ENCODE assay signal across 23 mouse cellular contexts in the genomic region with DNA sequence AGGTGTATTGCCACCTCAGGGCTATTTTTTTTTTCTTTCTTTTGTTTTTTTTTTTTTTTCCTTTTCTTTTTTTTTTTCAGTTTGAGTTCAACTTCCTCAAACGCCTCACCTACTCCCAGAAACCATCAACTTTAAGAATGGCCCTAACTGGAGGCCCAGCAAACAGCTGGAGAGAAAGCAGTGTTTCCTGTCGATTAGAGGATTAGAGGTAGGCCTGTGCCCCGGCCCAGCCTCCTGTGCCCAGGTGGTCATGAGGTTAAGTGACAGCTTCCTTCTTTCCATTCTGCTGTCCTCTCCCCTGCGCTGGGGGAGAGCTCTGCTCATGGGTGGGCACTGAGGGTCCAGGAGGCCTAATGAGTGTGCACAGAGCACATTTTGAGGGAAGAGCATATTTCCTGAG.
DNase-seq lines count a peak whose midpoint lies in the region; ATAC-seq and TF ChIP-seq lines count a peak whose summit lies in the region.
"Had no signal": no experiment of that assay in that cellular context is flagged by ENCODE, and none has a peak within 500 bp of the region (broad histone marks: within the 10 kb centered on the region; RNA-seq: fewer than 3 reads in every experiment).

No protein-coding gene starts in this region.

- peak; percentile 43 for ATAC-seq in granulocyte monocyte progenitor cell, adult 5-6 weeks (replicated peaks; ENCODE audit: poor library complexity, severe bottlenecking)
- no peak; the same call in 1 of the 2 replicates for ATAC-seq in limb, embryonic 12.5 days (ENCODE audit: insufficient number of reproducible peaks, insufficient read depth, low FRiP score, low TSS enrichment, low read depth)
- ATAC-seq in megakaryocyte-erythroid progenitor cell, adult 5-6 weeks (replicated peaks; ENCODE audit: low FRiP score, low TSS enrichment, poor library complexity, severe bottlenecking): peak; percentile 39
- no peak for ATAC-seq in midbrain, embryonic 15.5 days (replicated peaks)
- ATAC-seq: activated CD4-positive, CD25-positive, alpha-beta regulatory T cell, adult 4 months; forebrain, embryonic 15.5 days; hindbrain, postnatal 0 days; inflammation-experienced regulatory T-cells, adult 6 months had no signal

- TF ChIP-seq CTCF in bone marrow, adult 2 months (IDR thresholded peaks at IDR 0.05; ENCODE audit: control insufficient read depth, insufficient read depth, low read length): no peak

- 0 out of 2 replicates have a peak overlapping the region, but pooled peaks have one; percentile 4 for H3K27ac ChIP-seq in bone marrow, adult 2 months (ENCODE audit: control insufficient read depth, insufficient read depth, low read depth, low read length, poor library complexity)
- 0 out of 2 replicates have a peak overlapping the region, but pooled peaks have one; percentile 29 for H3K27ac ChIP-seq in limb, embryonic 12.5 days
- no peak overlapping the region for H3K27ac ChIP-seq in midbrain, embryonic 15.5 days
- H3K27ac ChIP-seq: embryonic facial prominence, embryonic 10.5 days; embryonic facial prominence, embryonic 13.5 days; forebrain, embryonic 15.5 days; hindbrain, embryonic 14.5 days; hindbrain, postnatal 0 days had no signal

- no peak for DNase-seq in heart, postnatal 4 days
- DNase-seq in cerebellum, postnatal 14 days: no peak
- DNase-seq: adrenal gland, postnatal 36 days; cerebellum, adult 11-12 months; cerebellum, adult 8-10 months; cerebellum, postnatal 10 days; embryo, embryonic 11 days; gastrocnemius, postnatal 25 days had no signal

- TF ChIP-seq POLR2A in bone marrow, adult 2 months (IDR thresholded peaks at IDR 0.05; ENCODE audit: borderline replicate concordance, control insufficient read depth, low read depth, low read length): no peak

- peak overlapping the region; percentile 32 for H3K4me3 ChIP-seq in bone marrow, adult 2 months (replicated peaks; ENCODE audit: control insufficient read depth, low read depth, low read length)
- H3K4me3 ChIP-seq in limb, embryonic 12.5 days (replicated peaks): no peak overlapping the region
- H3K4me3 ChIP-seq in midbrain, embryonic 15.5 days: no peak overlapping the region
- H3K4me3 ChIP-seq: embryonic facial prominence, embryonic 10.5 days; embryonic facial prominence, embryonic 13.5 days; erythroblast, embryonic 14.5 days; forebrain, embryonic 12.5 days; forebrain, embryonic 15.5 days had no signal

- 15% methylated on average over 4 of the region's 4 CpGs for WGBS in bone marrow, adult 2 months
- 23% methylated on average over 4 of the region's 4 CpGs for WGBS in limb, embryonic 12.5 days
- WGBS in midbrain, embryonic 15.5 days: 57% methylated on average over 4 of the region's 4 CpGs

- no peaks in the 10 kb centered on the region for H3K27me3 ChIP-seq in limb, embryonic 12.5 days
- no peaks in the 10 kb centered on the region for H3K27me3 ChIP-seq in midbrain, embryonic 15.5 days (replicated peaks)
- H3K27me3 ChIP-seq: embryonic facial prominence, embryonic 13.5 days; forebrain, embryonic 15.5 days had no signal

- no peaks in the 10 kb centered on the region for H3K9me3 ChIP-seq in limb, embryonic 12.5 days
- H3K9me3 ChIP-seq in midbrain, embryonic 15.5 days: no peaks in the 10 kb centered on the region
- H3K9me3 ChIP-seq: embryonic facial prominence, embryonic 10.5 days; embryonic facial prominence, embryonic 13.5 days; forebrain, embryonic 12.5 days; forebrain, embryonic 15.5 days had no signal

- H3K4me1 ChIP-seq in bone marrow, adult 2 months (ENCODE audit: control insufficient read depth, insufficient read depth, low read length): no peaks in the 10 kb centered on the region; the same call in 1 of the 2 replicates
- H3K4me1 ChIP-seq in limb, embryonic 12.5 days (replicated peaks): peaks cover 85% of the 10 kb centered on the region
- 0 out of 2 replicates have a peak, but pooled peaks cover 4% of the 10 kb centered on the region for H3K4me1 ChIP-seq in midbrain, embryonic 15.5 days

- H3K4me2 ChIP-seq in limb, embryonic 12.5 days: no peak overlapping the region
- H3K4me2 ChIP-seq in midbrain, embryonic 15.5 days: no peak overlapping the region
- H3K4me2 ChIP-seq: embryonic facial prominence, embryonic 13.5 days; forebrain, embryonic 12.5 days; forebrain, embryonic 15.5 days; heart, embryonic 11.5 days; hindbrain, embryonic 14.5 days had no signal

- H3K36me3 ChIP-seq in limb, embryonic 12.5 days: peaks cover 27% of the 10 kb centered on the region
- no peaks in the 10 kb centered on the region for H3K36me3 ChIP-seq in midbrain, embryonic 15.5 days (replicated peaks)
- H3K36me3 ChIP-seq: embryonic facial prominence, embryonic 13.5 days; forebrain, embryonic 15.5 days had no signal

- H3K9ac ChIP-seq in limb, embryonic 12.5 days (replicated peaks): no peak overlapping the region
- H3K9ac ChIP-seq in midbrain, embryonic 15.5 days: no peak overlapping the region
- H3K9ac ChIP-seq: embryonic facial prominence, embryonic 13.5 days; forebrain, embryonic 12.5 days; forebrain, embryonic 15.5 days; hindbrain, embryonic 14.5 days had no signal

Comparison
In these comparisons a context has a peak if more than half of its experiments do, and no peak if none do; other contexts are left out.
1. ATAC-seq: peak in granulocyte monocyte progenitor cell, adult 5-6 weeks (single experiment) and megakaryocyte-erythroid progenitor cell, adult 5-6 weeks (single experiment); none in limb, embryonic 12.5 days (single experiment) and midbrain, embryonic 15.5 days (single experiment).